Mouse (Mus musculus) layer of hippocampus, adult 6 months (tissue): ENCODE data around the gene Uqcc1. TPM values are rescaled to one million over a fixed set of nuclear protein-coding genes. Genes with fewer than 3 reads are reported as not detected.

ENCODE experiments used
- long read RNA-seq, 2 experiments: library from polyadenylated mRNA; unstranded; transcript quantifications; one replicate each; pipeline ENCODE4 v2.0.0; 2019 to 2020
- polyA plus RNA-seq: library from polyadenylated mRNA; unstranded; fragments of <200 nt; fragmentation: Nextera tagmentation; gene quantifications from 2 replicates; pipeline ENCODE4 v1.2.3, GENCODE M21; 2021

Gene Uqcc1
- polyA plus RNA-seq, result 68.7 and 69.3 TPM in 2 replicates
- long read RNA-seq, experiment 1, transcript Uqcc1-204 (10 exons, 2,633 nt), result major isoform, 107 of 142 reads
- long read RNA-seq, experiment 1, transcript Uqcc1-207 (10 exons, 2,413 nt), result minor isoform, 5 of 142 reads
- long read RNA-seq, experiment 1, partial matches to known transcripts, result 11 of 142 reads
- long read RNA-seq, experiment 1, other reads (novel, unspliced or antisense), result 18 of 142 reads
- long read RNA-seq, experiment 2, transcript Uqcc1-204 (10 exons, 2,633 nt), result major isoform, 453 of 571 reads
- long read RNA-seq, experiment 2, transcript Uqcc1-207 (10 exons, 2,413 nt), result minor isoform, 30 of 571 reads
- long read RNA-seq, experiment 2, partial matches to known transcripts, result 28 of 571 reads
- long read RNA-seq, experiment 2, other reads (novel, unspliced or antisense), result 60 of 571 reads

GRCm38 (mm10) chr2:155929531-155930442 is at the start of gene Uqcc1:
Gene Uqcc1, minus strand, starts transcription at chr2:155930310.

GRCm38 (mm10) chr2:155956134-155957059 is 26.3 kb upstream of the Uqcc1 start, which contains the start of gene Cep250:
Gene Cep250, plus strand, starts transcription at chr2:155956458.

GRCm38 (mm10) chr2:155945124-155945523 is 15.0 kb upstream of the Uqcc1 start, which contains the start of gene Gdf5:
Gene Gdf5, minus strand, starts transcription at chr2:155945367.

GRCm38 (mm10) chr2:155940681-155941080 is 10.6 kb upstream of the Uqcc1 start, which contains the start of gene Gm15557:
Gene Gm15557, plus strand, starts transcription at chr2:155940728.

GRCm38 (mm10) chr2:155834732-155835131 is 95.4 kb downstream of the Uqcc1 start, which contains the start of gene Fam83c:
Gene Fam83c, minus strand, starts transcription at chr2:155834854.

GRCm38 (mm10) chr2:155826630-155827424 is 103.3 kb downstream of the Uqcc1 start, which contains the start of gene Eif6:
Gene Eif6, minus strand, starts transcription at chr2:155826925.

DNA sequence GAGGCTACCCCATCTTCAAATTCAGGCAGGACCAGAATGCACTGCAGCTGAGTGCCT is 110.9 kb downstream of the Uqcc1 start, which contains the start of gene BC029722:
TSS of gene BC029722 (minus strand) at position 35 of the 57 bp plus-strand sequence.

Other genes starting within 250 kb of the Uqcc1 start
- gene Trpc4ap, start 237.9 kb downstream of the Uqcc1 start, polyA plus RNA-seq, result 69.8 and 77.9 TPM in 2 replicates
- gene Edem2, start 200.8 kb downstream of the Uqcc1 start, polyA plus RNA-seq, result 25.6 and 26.2 TPM in 2 replicates
- not detected in 2 replicates for gene Gm17581, start 194.4 kb downstream of the Uqcc1 start, polyA plus RNA-seq
- 0.56 and 0.78 TPM in 2 replicates for gene Procr, start 179.2 kb downstream of the Uqcc1 start, polyA plus RNA-seq
- 2.3 and 2.6 TPM in 2 replicates for gene Mmp24, start 155.0 kb downstream of the Uqcc1 start, polyA plus RNA-seq
- gene BC029722, start 110.9 kb downstream of the Uqcc1 start, polyA plus RNA-seq, result 105 and 107 TPM in 2 replicates
- 103 and 105 TPM in 2 replicates for gene Eif6, start 103.4 kb downstream of the Uqcc1 start, polyA plus RNA-seq
- 0.04 TPM in 1 of 2 replicates, not detected in the other for gene Fam83c, start 95.5 kb downstream of the Uqcc1 start, polyA plus RNA-seq
- gene Gm15557, start 10.4 kb upstream of the Uqcc1 start, polyA plus RNA-seq, result not detected in 2 replicates
- gene Gdf5, start 15.1 kb upstream of the Uqcc1 start, polyA plus RNA-seq, result 0.09 and 0.51 TPM in 2 replicates
- 4.6 and 4.7 TPM in 2 replicates for gene Cep250, start 26.1 kb upstream of the Uqcc1 start, polyA plus RNA-seq
- 0.35 and 0.45 TPM in 2 replicates for gene 6430550D23Rik, start 77.7 kb upstream of the Uqcc1 start, polyA plus RNA-seq
- 459 and 479 TPM in 2 replicates for gene Ergic3, start 77.7 kb upstream of the Uqcc1 start, polyA plus RNA-seq
- not detected in 2 replicates for gene Fer1l4, start 122.6 kb upstream of the Uqcc1 start, polyA plus RNA-seq
- 2.9 and 3.6 TPM in 2 replicates for gene Spag4, start 134.9 kb upstream of the Uqcc1 start, polyA plus RNA-seq
- gene Cpne1, start 181.7 kb upstream of the Uqcc1 start, polyA plus RNA-seq, result 12.4 and 13.4 TPM in 2 replicates
- gene Rbm12, start 181.7 kb upstream of the Uqcc1 start, polyA plus RNA-seq, result 8.5 and 9.2 TPM in 2 replicates
- 6.0 and 6.5 TPM in 2 replicates for gene Gm28036, start 196.8 kb upstream of the Uqcc1 start, polyA plus RNA-seq
- 600 and 732 TPM in 2 replicates for gene Romo1, start 213.7 kb upstream of the Uqcc1 start, polyA plus RNA-seq
- 56.4 and 61.8 TPM in 2 replicates for gene Nfs1, start 213.9 kb upstream of the Uqcc1 start, polyA plus RNA-seq
- gene Rbm39, start 249.9 kb upstream of the Uqcc1 start, polyA plus RNA-seq, result 239 and 242 TPM in 2 replicates